In the genomic region with DNA sequence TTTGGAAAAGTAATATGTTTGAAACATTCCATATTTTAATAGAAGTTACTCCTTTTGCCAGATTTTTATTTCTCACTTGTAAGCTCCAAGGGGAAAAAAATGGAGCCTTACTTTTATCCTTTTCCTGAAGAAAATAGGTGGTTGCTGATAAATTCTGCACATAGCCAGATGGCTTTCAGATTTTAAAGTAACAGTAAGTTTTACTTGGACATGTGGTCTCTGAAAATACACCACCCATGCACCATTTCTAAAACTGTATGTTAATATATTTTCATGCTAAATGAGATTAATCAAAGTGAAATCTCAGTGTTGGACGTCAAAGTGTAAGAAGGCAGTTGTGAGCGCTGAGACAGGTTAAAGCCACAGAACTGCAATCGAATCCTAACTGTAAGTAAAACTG, we compare ENCODE assay signal across 27 mouse cellular contexts.
DNase-seq lines count a peak whose midpoint lies in the region; ATAC-seq and TF ChIP-seq lines count a peak whose summit lies in the region.
"Had no signal": no experiment of that assay in that cellular context is flagged by ENCODE, and none has a peak within 500 bp of the region (broad histone marks: within the 10 kb centered on the region; RNA-seq: fewer than 3 reads in every experiment).

No protein-coding gene starts in this region.

- H3K36me3 ChIP-seq in forebrain, embryonic 16.5 days (ENCODE audit: control insufficient read depth, insufficient read depth), result no peaks in the 10 kb centered on the region
- no peaks in the 10 kb centered on the region for H3K36me3 ChIP-seq in forebrain, embryonic 11.5 days (ENCODE audit: control insufficient read depth, insufficient read depth, low read length)
- no peaks in the 10 kb centered on the region for H3K36me3 ChIP-seq in kidney, embryonic 14.5 days (ENCODE audit: control insufficient read depth, insufficient read depth, low read length)
- H3K36me3 ChIP-seq: embryonic facial prominence, embryonic 10.5 days; embryonic facial prominence, embryonic 13.5 days; hindbrain, embryonic 12.5 days; intestine, embryonic 15.5 days had no signal

- 66% methylated on average over 3 of the region's 3 CpGs for WGBS in forebrain, embryonic 16.5 days
- 91% methylated on average over 3 of the region's 3 CpGs for WGBS in forebrain, embryonic 11.5 days
- 90% methylated on average over 3 of the region's 3 CpGs for WGBS in kidney, embryonic 14.5 days

- H3K4me2 ChIP-seq in forebrain, embryonic 16.5 days (ENCODE audit: low read length), result no peak overlapping the region
- no peak overlapping the region for H3K4me2 ChIP-seq in forebrain, embryonic 11.5 days (ENCODE audit: low read depth, low read length, severe bottlenecking)
- no peak overlapping the region for H3K4me2 ChIP-seq in kidney, embryonic 14.5 days (replicated peaks; ENCODE audit: low read depth, low read length)
- H3K4me2 ChIP-seq: embryonic facial prominence, embryonic 13.5 days; heart, embryonic 11.5 days; hindbrain, embryonic 12.5 days; intestine, embryonic 15.5 days had no signal

- TF ChIP-seq POLR2A in brain, embryonic 14.5 days (IDR thresholded peaks at IDR 0.05; ENCODE audit: borderline replicate concordance, extremely low read depth, insufficient read depth, insufficient read length, poor library complexity, severe bottlenecking), result no peak

- no peak for DNase-seq in forebrain, embryonic 11.5 days (ENCODE audit: low spot score)
- DNase-seq in layer of hippocampus, adult 9-10 months (ENCODE audit: low spot score), result peak; percentile 12
- no peak for DNase-seq in layer of hippocampus, postnatal 36 days
- DNase-seq in brain, adult 2 months (ENCODE audit: low read depth, low spot score), result peak; percentile 62
- peak; percentile 35 for DNase-seq in brain, embryonic 14.5 days (ENCODE audit: low read depth)
- DNase-seq in right cerebral cortex, adult 2 months (ENCODE audit: low spot score in 2 of 2), result no peak
- DNase-seq: adrenal gland, adult 8-10 months; adrenal gland, postnatal 25 days; cerebellum, adult 11-12 months; cerebellum, adult 8-10 months; cerebellum, postnatal 10 days; cerebellum, postnatal 36 days; embryo, embryonic 11 days; gastrocnemius, adult 2 months; gastrocnemius, postnatal 14 days; heart, adult 11 months had no signal

- no peaks in the 10 kb centered on the region for H3K27me3 ChIP-seq in forebrain, embryonic 16.5 days (replicated peaks; ENCODE audit: control insufficient read depth, insufficient read depth, low read length)
- no peaks in the 10 kb centered on the region for H3K27me3 ChIP-seq in forebrain, embryonic 11.5 days (ENCODE audit: control insufficient read depth, insufficient read depth, low read length)
- H3K27me3 ChIP-seq in kidney, embryonic 14.5 days (ENCODE audit: control insufficient read depth, insufficient read depth, low read length), result no peaks in the 10 kb centered on the region
- H3K27me3 ChIP-seq: embryonic facial prominence, embryonic 13.5 days; hindbrain, embryonic 12.5 days; intestine, embryonic 15.5 days had no signal

- no peak for TF ChIP-seq CTCF in brain, embryonic 14.5 days (IDR thresholded peaks at IDR 0.05; ENCODE audit: borderline replicate concordance, extremely low read depth, insufficient read depth, insufficient read length)

- 0 out of 2 replicates have a peak, but pooled peaks cover 3% of the 10 kb centered on the region for H3K4me1 ChIP-seq in forebrain, embryonic 16.5 days (replicated peaks; ENCODE audit: control insufficient read depth, insufficient read depth, low read length)
- peaks cover 2% of the 10 kb centered on the region; the same call in 1 of the 2 replicates for H3K4me1 ChIP-seq in forebrain, embryonic 11.5 days (replicated peaks; ENCODE audit: control insufficient read depth, insufficient read depth, low read length)
- no peaks in the 10 kb centered on the region for H3K4me1 ChIP-seq in kidney, embryonic 14.5 days (ENCODE audit: control insufficient read depth, insufficient read depth, low read length)
- H3K4me1 ChIP-seq: intestine, embryonic 15.5 days had no signal

- H3K4me3 ChIP-seq in forebrain, embryonic 16.5 days (replicated peaks; ENCODE audit: low read length), result no peak overlapping the region
- no peak overlapping the region for H3K4me3 ChIP-seq in forebrain, embryonic 11.5 days (ENCODE audit: low read depth, low read length)
- no peak overlapping the region for H3K4me3 ChIP-seq in kidney, embryonic 14.5 days (ENCODE audit: low read length)
- H3K4me3 ChIP-seq: embryonic facial prominence, embryonic 10.5 days; embryonic facial prominence, embryonic 13.5 days; erythroblast, embryonic 14.5 days; gastrocnemius, adult 2 months; hindbrain, embryonic 12.5 days; intestine, embryonic 15.5 days had no signal

- no peak overlapping the region for H3K27ac ChIP-seq in forebrain, embryonic 16.5 days (ENCODE audit: low read length)
- no peak overlapping the region for H3K27ac ChIP-seq in forebrain, embryonic 11.5 days (ENCODE audit: low read depth, low read length)
- no peak overlapping the region for H3K27ac ChIP-seq in kidney, embryonic 14.5 days (ENCODE audit: low read depth, low read length)
- H3K27ac ChIP-seq: embryonic facial prominence, embryonic 10.5 days; embryonic facial prominence, embryonic 13.5 days; gastrocnemius, adult 2 months; hindbrain, embryonic 12.5 days; intestine, embryonic 15.5 days had no signal

- no peaks in the 10 kb centered on the region for H3K9me3 ChIP-seq in forebrain, embryonic 16.5 days (ENCODE audit: control insufficient read depth, low read length)
- no peaks in the 10 kb centered on the region for H3K9me3 ChIP-seq in forebrain, embryonic 11.5 days (ENCODE audit: control insufficient read depth, low read length)
- no peaks in the 10 kb centered on the region for H3K9me3 ChIP-seq in kidney, embryonic 14.5 days (ENCODE audit: control insufficient read depth, low read length)
- H3K9me3 ChIP-seq: embryonic facial prominence, embryonic 10.5 days; embryonic facial prominence, embryonic 13.5 days; hindbrain, embryonic 12.5 days; intestine, embryonic 15.5 days had no signal

- H3K9ac ChIP-seq in forebrain, embryonic 16.5 days (replicated peaks; ENCODE audit: low read depth, low read length), result no peak overlapping the region
- H3K9ac ChIP-seq in forebrain, embryonic 11.5 days (ENCODE audit: low read length), result no peak overlapping the region
- H3K9ac ChIP-seq in kidney, embryonic 14.5 days (ENCODE audit: low read depth, low read length), result no peak overlapping the region
- H3K9ac ChIP-seq: embryonic facial prominence, embryonic 13.5 days; hindbrain, embryonic 12.5 days; intestine, embryonic 15.5 days had no signal

- ATAC-seq in forebrain, embryonic 16.5 days, result 0 out of 2 replicates have a peak, but pooled peaks have one; percentile 20
- ATAC-seq in forebrain, embryonic 11.5 days (replicated peaks; ENCODE audit: low FRiP score), result no peak
- ATAC-seq in kidney, embryonic 14.5 days (ENCODE audit: low FRiP score, low TSS enrichment), result no peak
- ATAC-seq: activated CD4-positive, CD25-positive, alpha-beta regulatory T cell, adult 4 months; CD4-positive, CD25-positive, alpha-beta regulatory T cell, adult 4 months; hindbrain, embryonic 16.5 days; intestine, embryonic 15.5 days had no signal

Comparison
In these comparisons a context has a peak if more than half of its experiments do, and no peak if none do; other contexts are left out.
1. DNase-seq: peak in layer of hippocampus, adult 9-10 months (single experiment), brain, adult 2 months (single experiment) and brain, embryonic 14.5 days (single experiment); none in forebrain, embryonic 11.5 days (single experiment), layer of hippocampus, postnatal 36 days (0 of 2) and right cerebral cortex, adult 2 months (0 of 2).